Mouse (Mus musculus): ENCODE data around the gene Adora2b.
"Not testable (repeated sequence)": the region's sequence is repeated elsewhere in the genome, so short reads cannot be mapped to it uniquely, and the experiment has no call there.

Adora2b gene

GRCm38 (mm10) chr11:62265642-62266041, 16.9 kb downstream of the Adora2b start:
- no peak for DNase-seq

GRCm38 (mm10) chr11:62266466-62267214, 17.9 kb downstream of the Adora2b start:
- DNase-seq: no peak

- DNase-seq: no peak
Observed at GRCm38 (mm10) chr11:62268381-62268780, 19.6 kb downstream of the Adora2b start.

GRCm38 (mm10) chr11:62269097-62269496, 20.3 kb downstream of the Adora2b start:
- DNase-seq: no peak

GRCm38 (mm10) chr11:62270851-62271250, 22.1 kb downstream of the Adora2b start:
- no peak for DNase-seq

GRCm38 (mm10) chr11:62277086-62277485, 28.3 kb downstream of the Adora2b start:
- no peak for DNase-seq

- peak; percentile 70 to 79 for DNase-seq
Observed at GRCm38 (mm10) chr11:62278027-62278426, 29.2 kb downstream of the Adora2b start.

GRCm38 (mm10) chr11:62280675-62281600, 32.2 kb downstream of the Adora2b start, which contains the start of the genes Zswim7 and Ttc19:
TSS of gene Zswim7 (minus strand) at chr11:62281375.
TSS of gene Ttc19 (plus strand) at chr11:62281473.
- DNase-seq: peak; percentile 89 to 91

GRCm38 (mm10) chr11:62281601-62281997, 32.8 kb downstream of the Adora2b start:
- DNase-seq: peak in 1 of 2 experiments; percentile 79

- DNase-seq: not testable (repeated sequence)
Observed at GRCm38 (mm10) chr11:62284020-62284419, 35.2 kb downstream of the Adora2b start.

- DNase-seq: no peak
Observed at GRCm38 (mm10) chr11:62285020-62285419, 36.2 kb downstream of the Adora2b start.

GRCm38 (mm10) chr11:62287700-62288099, 38.9 kb downstream of the Adora2b start:
- no peak for DNase-seq

GRCm38 (mm10) chr11:62294121-62294520, 45.3 kb downstream of the Adora2b start:
- DNase-seq: no peak

- no peak for DNase-seq
Observed at GRCm38 (mm10) chr11:62298883-62299282, 50.1 kb downstream of the Adora2b start.

- no peak for DNase-seq
Observed at GRCm38 (mm10) chr11:62305866-62306265, 57.1 kb downstream of the Adora2b start.

GRCm38 (mm10) chr11:62309296-62309695, 60.5 kb downstream of the Adora2b start:
- no peak for DNase-seq

GRCm38 (mm10) chr11:62314984-62315383, 66.2 kb downstream of the Adora2b start:
- DNase-seq: no peak

Measured in lung, adult 18-20 months (tissue).